Comparison of ENCODE assay signal across 31 mouse cellular contexts in the genomic region with DNA sequence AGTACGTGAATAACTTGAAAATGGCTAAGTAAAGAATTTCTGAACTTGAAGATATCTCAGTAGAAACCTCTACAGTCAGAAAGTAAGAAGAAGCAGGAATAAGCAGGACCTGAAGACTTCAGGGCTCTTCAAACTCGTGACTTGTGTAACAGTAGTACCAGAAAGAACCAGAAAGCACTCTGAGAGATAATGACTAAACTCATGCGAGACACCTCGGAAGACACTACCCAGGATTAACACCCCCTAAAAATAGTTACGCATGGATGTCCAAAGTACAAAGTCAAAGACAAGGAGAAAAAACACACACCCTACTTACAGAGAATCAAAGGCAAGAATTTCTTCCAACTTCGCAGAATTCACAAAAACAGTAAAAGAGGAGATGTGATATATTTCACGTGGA. TPM values are rescaled to one million over a fixed set of nuclear protein-coding genes. Genes with fewer than 3 reads are reported as not detected.
DNase-seq lines count a peak whose midpoint lies in the region; ATAC-seq and TF ChIP-seq lines count a peak whose summit lies in the region.
"Had no signal": no experiment of that assay in that cellular context is flagged by ENCODE, and none has a peak within 500 bp of the region (broad histone marks: within the 10 kb centered on the region; RNA-seq: fewer than 3 reads in every experiment).

No protein-coding gene starts in this region.

- no peak overlapping the region for H3K4me2 ChIP-seq in heart, embryonic 16.5 days (ENCODE audit: low read depth, low read length)
- H3K4me2 ChIP-seq: embryonic facial prominence, embryonic 12.5 days; embryonic facial prominence, embryonic 15.5 days; hindbrain, embryonic 14.5 days had no signal

- H3K9ac ChIP-seq in heart, embryonic 16.5 days (ENCODE audit: low read length): no peak overlapping the region
- H3K9ac ChIP-seq: embryonic facial prominence, embryonic 12.5 days; embryonic facial prominence, embryonic 15.5 days; forebrain, postnatal 0 days; hindbrain, embryonic 14.5 days had no signal

- H3K27ac ChIP-seq in heart, embryonic 16.5 days (ENCODE audit: low read length): peak overlapping the region; percentile 18; the same call in 1 of the 2 replicates
- H3K27ac ChIP-seq in kidney, adult 2 months (ENCODE audit: insufficient read depth, low read depth, low read length): no peak overlapping the region; the same call in 1 of the 2 replicates
- H3K27ac ChIP-seq: embryonic facial prominence, embryonic 12.5 days; embryonic facial prominence, embryonic 15.5 days; gastrocnemius, adult 2 months; heart, embryonic 10.5 days; hindbrain, embryonic 14.5 days; hindbrain, postnatal 0 days had no signal

- intact Hi-C loops in heart, postnatal 36 days (cut with DNase I): no loop called here

- H3K36me3 ChIP-seq in heart, embryonic 16.5 days (ENCODE audit: control insufficient read depth, insufficient read depth): 0 out of 2 replicates have a peak, but pooled peaks cover 2% of the 10 kb centered on the region
- no peaks in the 10 kb centered on the region for H3K36me3 ChIP-seq in kidney, adult 2 months (ENCODE audit: control insufficient read depth, insufficient read depth, low read length)
- H3K36me3 ChIP-seq: embryonic facial prominence, embryonic 12.5 days had no signal

- H3K4me1 ChIP-seq in heart, embryonic 16.5 days (ENCODE audit: control insufficient read depth, insufficient read depth, low read length): 0 out of 2 replicates have a peak, but pooled peaks cover 2% of the 10 kb centered on the region
- H3K4me1 ChIP-seq in kidney, adult 2 months (ENCODE audit: control insufficient read depth, insufficient read depth, low read length): peaks cover 8% of the 10 kb centered on the region; the same call in 1 of the 2 replicates
- H3K4me1 ChIP-seq: embryonic facial prominence, embryonic 15.5 days had no signal

- DNase-seq in heart, postnatal 36 days: no peak
- DNase-seq in kidney, adult 2 months: peak; percentile 80
- no peak for DNase-seq in kidney, postnatal 25 days
- peak; percentile 14 for DNase-seq in kidney, postnatal 14 days
- DNase-seq in kidney, postnatal 4 days: no peak
- no peak for DNase-seq in ovary, postnatal 10 days (ENCODE audit: low spot score)
- DNase-seq: adrenal gland, adult 2 months; adrenal gland, postnatal 14 days; cerebellum, adult 11 months; cerebellum, adult 2 months; cerebellum, adult 9-11 months; cerebellum, postnatal 25 days; forebrain, postnatal 0 days; gastrocnemius, adult 2 months; gastrocnemius, postnatal 14 days; heart, adult 18-20 months; heart, postnatal 10 days; heart, postnatal 4 days had no signal

- no peak for TF ChIP-seq POLR2A in kidney, adult 2 months (IDR thresholded peaks at IDR 0.05; ENCODE audit: low read depth, low read length)

- H3K9me3 ChIP-seq in heart, embryonic 16.5 days (replicated peaks; ENCODE audit: control insufficient read depth, low read length): no peaks in the 10 kb centered on the region
- H3K9me3 ChIP-seq: embryonic facial prominence, embryonic 12.5 days; embryonic facial prominence, embryonic 15.5 days; heart, embryonic 10.5 days had no signal

- no peaks in the 10 kb centered on the region for H3K27me3 ChIP-seq in heart, embryonic 16.5 days (ENCODE audit: control insufficient read depth, insufficient read depth, low read length)
- no peaks in the 10 kb centered on the region for H3K27me3 ChIP-seq in kidney, adult 2 months (replicated peaks; ENCODE audit: control insufficient read depth, insufficient read depth, low read length)
- H3K27me3 ChIP-seq: embryonic facial prominence, embryonic 12.5 days; embryonic facial prominence, embryonic 15.5 days had no signal

- H3K4me3 ChIP-seq in heart, embryonic 16.5 days (ENCODE audit: low read length): no peak overlapping the region
- no peak overlapping the region for H3K4me3 ChIP-seq in kidney, adult 2 months (ENCODE audit: insufficient read depth, low read depth, low read length)
- H3K4me3 ChIP-seq: embryonic facial prominence, embryonic 12.5 days; embryonic facial prominence, embryonic 15.5 days; gastrocnemius, adult 2 months; heart, embryonic 10.5 days had no signal

- TF ChIP-seq CTCF in kidney, adult 2 months (conservative IDR thresholded peaks at IDR 0.05; ENCODE audit: insufficient read depth, insufficient read length, low read depth, low read length): no peak

- WGBS in heart, embryonic 16.5 days: 63% methylated on average over 7 of the region's 7 CpGs
- WGBS in kidney, adult 2 months: 65% methylated on average over 7 of the region's 7 CpGs

- ATAC-seq in heart, embryonic 16.5 days (replicated peaks; ENCODE audit: extremely low read depth, insufficient read depth, low FRiP score): no peak
- ATAC-seq: CD4-positive, CD25-positive, alpha-beta regulatory T cell, adult 4 months; forebrain, embryonic 14.5 days; forebrain, postnatal 0 days; hindbrain, postnatal 0 days; inflammation-experienced regulatory T-cells, adult 6 months had no signal

RNA-seq across cellular contexts. Expression of a gene that starts 35.4 kb away (rescaled TPM):
- not detected in 2 replicates for polyA plus RNA-seq in heart, embryonic 16.5 days (2015; fragmentation: Nextera tagmentation; extraction: Ambion mirVana)
- total RNA-seq in heart, postnatal 36 days (2021): under 1 TPM; 0.43 to 0.83 TPM
- 1.1 and 1.5 TPM in 2 replicates for polyA plus RNA-seq in kidney, adult 2 months (2012; rRNA removed)
- total RNA-seq: adrenal gland, adult 2 months; adrenal gland, postnatal 14 days; common myeloid progenitor, adult 5-6 weeks; gastrocnemius, adult 2 months; gastrocnemius, postnatal 14 days; gastrocnemius, postnatal 4 days; MEL had no signal
- polyA plus RNA-seq: CD4-positive, CD25-positive, alpha-beta regulatory T cell, adult 4 months; forebrain, embryonic 11.5 days; forebrain, embryonic 14.5 days; inflammation-experienced regulatory T-cells, adult 6 months had no signal

RNA-seq across cellular contexts. Expression of a gene that starts 46.9 kb away (rescaled TPM):
- polyA plus RNA-seq in heart, embryonic 16.5 days (2015; fragmentation: Nextera tagmentation; extraction: Ambion mirVana): 15.1 and 16.5 TPM in 2 replicates
- total RNA-seq in heart, postnatal 36 days (2021): 10 to 100 TPM; 15.9 to 18.0 TPM
- polyA plus RNA-seq in kidney, adult 2 months (2012; rRNA removed): 25.3 and 27.7 TPM in 2 replicates

RNA-seq across cellular contexts. Expression of a gene that starts 58.4 kb away (rescaled TPM):
- polyA plus RNA-seq in heart, embryonic 16.5 days (2015; fragmentation: Nextera tagmentation; extraction: Ambion mirVana): 36.5 and 43.0 TPM in 2 replicates
- total RNA-seq in heart, postnatal 36 days (2021): 10 to 100 TPM; 26.6 to 28.5 TPM
- polyA plus RNA-seq in kidney, adult 2 months (2012; rRNA removed): 36.5 and 40.0 TPM in 2 replicates

Comparison
In these comparisons a context has a peak if more than half of its experiments do, and no peak if none do; other contexts are left out.
1. DNase-seq: peak in kidney, adult 2 months (single experiment) and kidney, postnatal 14 days (single experiment); none in heart, postnatal 36 days (0 of 2), kidney, postnatal 25 days (0 of 2), kidney, postnatal 4 days (0 of 2) and ovary, postnatal 10 days (single experiment).